Mouse (Mus musculus): ENCODE results near the gene Cntn2. TPM values are rescaled to one million over a fixed set of nuclear protein-coding genes. Genes with fewer than 3 reads are reported as not detected.

The Cntn2 gene
- not detected for polyA plus RNA-seq (2017; shearing (Covaris generic))

GRCm38 (mm10) chr1:132542762-132543306, at the start of gene Cntn2:
Cntn2 (minus strand) TSS chr1:132543256.
- no peak for ATAC-seq

- ATAC-seq, result no peak
Observed at GRCm38 (mm10) chr1:132592145-132592544, 49.1 kb upstream of the Cntn2 start.

GRCm38 (mm10) chr1:132591399-132591930, 48.4 kb upstream of the Cntn2 start:
- ATAC-seq, result no peak

- ATAC-seq, result no peak
Observed at GRCm38 (mm10) chr1:132586679-132587201, 43.7 kb upstream of the Cntn2 start.

GRCm38 (mm10) chr1:132585376-132585775, 42.3 kb upstream of the Cntn2 start:
- ATAC-seq, result no peak

GRCm38 (mm10) chr1:132582998-132583604, 40.0 kb upstream of the Cntn2 start:
- ATAC-seq, result no peak

- no peak for ATAC-seq
Observed at GRCm38 (mm10) chr1:132581845-132582839, 39.1 kb upstream of the Cntn2 start.

GRCm38 (mm10) chr1:132580063-132580462, 37.0 kb upstream of the Cntn2 start:
- no peak for ATAC-seq

GRCm38 (mm10) chr1:132576845-132577244, 33.8 kb upstream of the Cntn2 start:
- ATAC-seq, result no peak

- no peak for ATAC-seq
Observed at GRCm38 (mm10) chr1:132572851-132573250, 29.8 kb upstream of the Cntn2 start.

GRCm38 (mm10) chr1:132571613-132572012, 28.6 kb upstream of the Cntn2 start:
- ATAC-seq, result no peak

GRCm38 (mm10) chr1:132570906-132571305, 27.9 kb upstream of the Cntn2 start:
- no peak for ATAC-seq

- ATAC-seq, result no peak
Observed at GRCm38 (mm10) chr1:132570068-132570780, 27.2 kb upstream of the Cntn2 start.

- ATAC-seq, result no peak
Observed at GRCm38 (mm10) chr1:132569516-132569915, 26.5 kb upstream of the Cntn2 start.

GRCm38 (mm10) chr1:132567336-132568125, 24.5 kb upstream of the Cntn2 start:
- ATAC-seq, result no peak

GRCm38 (mm10) chr1:132565766-132566165, 22.7 kb upstream of the Cntn2 start:
- no peak for ATAC-seq

GRCm38 (mm10) chr1:132564946-132565345, 21.9 kb upstream of the Cntn2 start:
- ATAC-seq, result no peak

GRCm38 (mm10) chr1:132562337-132562795, 19.3 kb upstream of the Cntn2 start:
- no peak for ATAC-seq

- ATAC-seq, result no peak
Observed at GRCm38 (mm10) chr1:132560907-132561700, 18.0 kb upstream of the Cntn2 start.

- ATAC-seq, result no peak
Observed at GRCm38 (mm10) chr1:132559045-132559444, 16.0 kb upstream of the Cntn2 start.
